Mouse (Mus musculus) midbrain, embryonic 14.5 days (tissue): ENCODE measurements at regions not wholly inside any gene's neighbourhood (a gene's known extent, or its start where the extent isn't known, plus 50 kb on each side); places are given as distances from the start of the nearest gene placed in this dataset.

Source experiments
- ATAC-seq: fragments of 200-750 bp; cut with Nextera tagmentation; 2 replicates; pipeline ENCODE4 v1.8.0; 2017; ENCODE audit warnings: moderate number of reproducible peaks, moderate library complexity; ENCODE audit not compliant: low FRiP score, low TSS enrichment
- DNase-seq: peaks from one replicate; pipeline ENCODE4 v3.0.0-alpha.2; 2015
- H3K27ac ChIP-seq: fragments of 300-500 bp; sonication (generic); replicated peaks from 2 replicates; pipeline ENCODE4 v1.5.1; 2014; ENCODE audit warnings: mild to moderate bottlenecking, low read depth, low read length, moderate library complexity
- H3K27me3 ChIP-seq: fragments of 300-500 bp; sonication (generic); 2 replicates; pipeline ENCODE4 v1.6.1; 2014; ENCODE audit warnings: low read length, control low read depth, mixed read lengths; ENCODE audit not compliant: control insufficient read depth, insufficient read depth
- H3K36me3 ChIP-seq: fragments of 300-500 bp; sonication (generic); 2 replicates; pipeline ENCODE4 v1.6.1; 2014; ENCODE audit warnings: low read length, control low read depth; ENCODE audit not compliant: control insufficient read depth, insufficient read depth
- H3K4me1 ChIP-seq: fragments of 300-500 bp; sonication (generic); 2 replicates; pipeline ENCODE4 v1.6.1; 2014; ENCODE audit warnings: mild to moderate bottlenecking, antibody characterized with exemption, low read length, control low read depth; ENCODE audit not compliant: control insufficient read depth, insufficient read depth
- H3K4me2 ChIP-seq: fragments of 300-500 bp; sonication (generic); 2 replicates; pipeline ENCODE4 v1.6.1; 2014; ENCODE audit warnings: mild to moderate bottlenecking, low read length, moderate library complexity
- H3K4me3 ChIP-seq: fragments of 300-500 bp; sonication (generic); replicated peaks from 2 replicates; pipeline ENCODE4 v1.5.1; 2014; ENCODE audit warnings: low read depth, low read length
- H3K9ac ChIP-seq: fragments of 300-500 bp; sonication (generic); replicated peaks from 2 replicates; pipeline ENCODE4 v1.6.1; 2014; ENCODE audit warnings: mild to moderate bottlenecking, low read length, moderate library complexity
- H3K9me3 ChIP-seq: fragments of 300-500 bp; sonication (generic); 2 replicates; pipeline ENCODE4 v1.6.1; 2016; ENCODE audit warnings: low read length, control low read depth, mixed read lengths; ENCODE audit not compliant: control insufficient read depth
- WGBS: fragments of 180-500 bp; shearing (Covaris S2); extraction: QIAGEN DNeasy Blood & Tissue Kit; methylation state at CpG from one replicate; pipeline ENCODE4 v1.1.7; 2014; 5-methylcytosine and 5-hydroxymethylcytosine counted together

GRCm38 (mm10) chr12:71606366-71606765 lies 224.5 kb upstream of the Daam1 start:
- no peak for ATAC-seq
- H3K9ac ChIP-seq = no peak overlapping the region; the same call in 1 of the 2 replicates
- peaks cover 10% of the 10 kb centered on the region for H3K4me1 ChIP-seq
- peak; percentile 77 for DNase-seq
- H3K9me3 ChIP-seq = no peaks in the 10 kb centered on the region
- H3K4me2 ChIP-seq = no peak overlapping the region
- no peak overlapping the region for H3K4me3 ChIP-seq
- H3K27ac ChIP-seq = peak overlapping the region; percentile 80
- WGBS = 39% methylated on average over 3 of the region's 3 CpGs
- no peaks in the 10 kb centered on the region for H3K27me3 ChIP-seq
- no peaks in the 10 kb centered on the region for H3K36me3 ChIP-seq

GRCm38 (mm10) chr12:71607966-71608365 lies 222.9 kb upstream of the Daam1 start:
- WGBS = 95% methylated on average over 4 of the region's 4 CpGs
- no peaks in the 10 kb centered on the region for H3K27me3 ChIP-seq
- H3K9me3 ChIP-seq = no peaks in the 10 kb centered on the region
- peaks cover 6% of the 10 kb centered on the region for H3K4me1 ChIP-seq
- H3K4me2 ChIP-seq = no peak overlapping the region
- no peak overlapping the region for H3K9ac ChIP-seq
- no peak overlapping the region for H3K4me3 ChIP-seq
- DNase-seq = no peak
- H3K36me3 ChIP-seq = no peaks in the 10 kb centered on the region
- no peak for ATAC-seq
- no peak overlapping the region for H3K27ac ChIP-seq

DNA sequence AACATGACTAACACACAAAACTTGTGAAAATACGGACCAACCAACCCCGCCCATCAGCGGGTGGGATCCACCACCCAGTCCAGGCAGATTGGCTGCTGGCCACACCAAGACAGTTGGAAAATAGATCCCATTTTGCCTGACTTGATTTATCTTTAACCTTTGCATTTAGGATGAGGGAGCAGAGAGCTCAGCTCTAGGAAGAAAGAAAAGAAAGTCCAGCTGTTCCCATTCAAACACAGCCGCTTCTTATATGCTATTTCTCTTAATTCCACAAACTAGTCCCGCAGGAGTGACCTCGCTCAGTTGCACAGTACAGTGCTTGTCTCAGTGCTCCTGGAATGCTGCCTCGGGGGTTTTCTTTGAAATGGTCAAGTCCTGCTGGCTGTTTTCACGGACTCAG lies 217.6 kb upstream of the Daam1 start:
- Histone ChIP-seq H3K27ac (no peak overlapping the region), H3K9ac (no peak overlapping the region), H3K4me2 (no peak overlapping the region), H3K9me3 (no peaks in the 10 kb centered on the region), H3K36me3 (no peaks in the 10 kb centered on the region), H3K4me3 (no peak overlapping the region), H3K4me1 (peaks cover 3% of the 10 kb centered on the region; the same call in 1 of the 2 replicates), H3K27me3 (no peaks in the 10 kb centered on the region)
- ATAC-seq (no peak), DNase-seq (no peak)
- 78% methylated on average over 8 of the region's 8 CpGs for WGBS

DNA sequence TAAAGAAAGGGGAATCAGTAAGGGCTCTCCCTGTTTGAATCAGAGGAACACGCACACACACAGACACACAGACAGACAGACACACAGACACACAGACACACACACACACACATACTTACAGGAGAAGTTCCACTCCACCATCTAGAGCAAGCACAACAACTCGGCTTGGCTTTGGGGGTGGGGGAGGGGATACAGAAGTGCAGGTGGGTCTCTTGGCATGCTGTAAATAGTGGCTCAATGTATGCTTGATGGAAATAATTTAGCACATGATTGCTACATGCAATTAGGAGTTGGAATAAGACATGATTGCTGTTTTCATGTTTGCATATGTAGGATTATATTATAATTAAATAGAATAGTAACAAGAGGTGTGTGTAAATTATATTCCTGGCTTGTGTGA lies 215.9 kb upstream of the Daam1 start:
- DNase-seq (no peak), ATAC-seq (no peak)
- 88% methylated on average over 2 of the region's 2 CpGs for WGBS

GRCm38 (mm10) chr12:71615383-71615782 lies 215.5 kb upstream of the Daam1 start:
- no peak overlapping the region for H3K27ac ChIP-seq
- DNase-seq (no peak), ATAC-seq (no peak)
- no peak overlapping the region for H3K4me2 ChIP-seq
- H3K36me3 ChIP-seq = no peaks in the 10 kb centered on the region
- H3K4me1 ChIP-seq = peaks cover 3% of the 10 kb centered on the region; the same call in 1 of the 2 replicates
- H3K9me3 ChIP-seq = no peaks in the 10 kb centered on the region
- H3K9ac ChIP-seq = no peak overlapping the region
- no peak overlapping the region for H3K4me3 ChIP-seq
- H3K27me3 ChIP-seq = no peaks in the 10 kb centered on the region
- 56% methylated on average over 2 of the region's 2 CpGs for WGBS

More for the DNA sequence above, 215.9 kb upstream of the Daam1 start:
- Histone ChIP-seq H3K4me1 (peaks cover 3% of the 10 kb centered on the region; the same call in 1 of the 2 replicates), H3K27ac (no peak overlapping the region), H3K4me2 (no peak overlapping the region), H3K36me3 (no peaks in the 10 kb centered on the region), H3K9ac (no peak overlapping the region), H3K9me3 (no peaks in the 10 kb centered on the region), H3K27me3 (no peaks in the 10 kb centered on the region), H3K4me3 (no peak overlapping the region)

- Histone ChIP-seq H3K27ac (no peak overlapping the region), H3K36me3 (no peaks in the 10 kb centered on the region), H3K9me3 (no peaks in the 10 kb centered on the region), H3K4me1 (peaks cover 3% of the 10 kb centered on the region; the same call in 1 of the 2 replicates), H3K27me3 (no peaks in the 10 kb centered on the region), H3K4me2 (no peak overlapping the region), H3K9ac (no peak overlapping the region), H3K4me3 (no peak overlapping the region)
- DNase-seq (no peak), ATAC-seq (no peak)
- 84% methylated on average over 4 of the region's 4 CpGs for WGBS
Measured at GRCm38 (mm10) chr12:71616121-71616520, 214.8 kb upstream of the Daam1 start.

GRCm38 (mm10) chr12:71618466-71618865 lies 212.4 kb upstream of the Daam1 start:
- 85% methylated on average over 6 of the region's 6 CpGs for WGBS
- peaks cover 3% of the 10 kb centered on the region; the same call in 1 of the 2 replicates for H3K4me1 ChIP-seq
- no peak overlapping the region for H3K27ac ChIP-seq
- no peak overlapping the region for H3K4me3 ChIP-seq
- no peaks in the 10 kb centered on the region for H3K9me3 ChIP-seq
- DNase-seq (no peak), ATAC-seq (no peak)
- no peak overlapping the region for H3K9ac ChIP-seq
- H3K4me2 ChIP-seq = no peak overlapping the region
- H3K27me3 ChIP-seq = no peaks in the 10 kb centered on the region
- H3K36me3 ChIP-seq = no peaks in the 10 kb centered on the region

DNA sequence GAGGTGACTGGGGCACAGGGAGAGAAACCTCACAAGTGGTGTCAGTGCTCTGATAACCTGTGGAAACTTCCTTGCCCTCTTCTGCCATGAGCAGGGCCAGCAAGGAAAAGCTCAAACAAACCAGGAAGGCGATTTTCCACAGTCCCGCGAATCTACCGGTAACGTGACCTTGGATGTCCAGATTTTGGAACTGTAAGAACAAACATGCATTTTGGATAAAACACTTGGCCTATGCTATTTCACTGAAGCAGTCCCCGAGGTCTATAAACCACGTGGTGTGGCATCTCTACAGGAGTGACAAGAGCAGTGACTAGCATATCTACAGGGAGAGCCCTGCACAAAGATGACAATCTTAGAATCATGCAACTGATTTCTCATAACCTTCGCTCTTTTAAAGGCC lies 211.9 kb upstream of the Daam1 start:
- Histone ChIP-seq H3K4me2 (no peak overlapping the region), H3K4me1 (peaks cover 3% of the 10 kb centered on the region; the same call in 1 of the 2 replicates), H3K4me3 (no peak overlapping the region), H3K27me3 (no peaks in the 10 kb centered on the region), H3K36me3 (no peaks in the 10 kb centered on the region), H3K9ac (no peak overlapping the region), H3K9me3 (no peaks in the 10 kb centered on the region), H3K27ac (no peak overlapping the region)
- 91% methylated on average over 8 of the region's 8 CpGs for WGBS
- ATAC-seq (no peak), DNase-seq (no peak)

GRCm38 (mm10) chr12:71619561-71619960 lies 211.3 kb upstream of the Daam1 start:
- H3K27me3 ChIP-seq = no peaks in the 10 kb centered on the region
- H3K4me1 ChIP-seq = peaks cover 3% of the 10 kb centered on the region; the same call in 1 of the 2 replicates
- no peak overlapping the region for H3K4me3 ChIP-seq
- no peaks in the 10 kb centered on the region for H3K9me3 ChIP-seq
- ATAC-seq (no peak), DNase-seq (no peak)
- H3K36me3 ChIP-seq = no peaks in the 10 kb centered on the region
- no peak overlapping the region for H3K9ac ChIP-seq
- H3K4me2 ChIP-seq = no peak overlapping the region
- H3K27ac ChIP-seq = no peak overlapping the region
- 36% methylated on average over 4 of the region's 4 CpGs for WGBS
